Mouse (Mus musculus) intestine, postnatal 0 days (tissue): ENCODE measurements at regions not wholly inside any gene's neighbourhood (a gene's known extent, or its start where the extent isn't known, plus 50 kb on each side); places are given as distances from the start of the nearest gene placed in this dataset.

Experiments used
- ATAC-seq: fragments of 200-750 bp; cut with Nextera tagmentation; 2 replicates; pipeline ENCODE4 v1.8.0; 2017; ENCODE audit warnings: mild to moderate bottlenecking, moderate TSS enrichment, moderate library complexity
- H3K27ac ChIP-seq: fragments of 300-500 bp; sonication (generic); 2 replicates; pipeline ENCODE4 v1.5.1; 2014; ENCODE audit warnings: mild to moderate bottlenecking, low read depth, low read length, moderate library complexity
- H3K27me3 ChIP-seq: fragments of 300-500 bp; sonication (generic); replicated peaks from 2 replicates; pipeline ENCODE4 v1.6.1; 2014; ENCODE audit warnings: low read length, mixed read lengths; ENCODE audit not compliant: control insufficient read depth, insufficient read depth
- H3K36me3 ChIP-seq: fragments of 300-500 bp; sonication (generic); 2 replicates; pipeline ENCODE4 v1.6.1; 2014; ENCODE audit warnings: mild to moderate bottlenecking, moderate library complexity; ENCODE audit not compliant: control insufficient read depth, insufficient read depth
- H3K4me1 ChIP-seq: fragments of 300-500 bp; sonication (generic); replicated peaks from 2 replicates; pipeline ENCODE4 v1.6.1; 2014; ENCODE audit warnings: antibody characterized with exemption, low read length, mixed read lengths; ENCODE audit not compliant: control insufficient read depth, insufficient read depth
- H3K4me2 ChIP-seq: fragments of 300-500 bp; sonication (generic); replicated peaks from 2 replicates; pipeline ENCODE4 v1.6.1; 2014; ENCODE audit warnings: low read depth, mild to moderate bottlenecking, moderate library complexity
- H3K4me3 ChIP-seq: fragments of 300-500 bp; sonication (generic); 2 replicates; pipeline ENCODE4 v1.5.1; 2014; ENCODE audit warnings: low read depth, low read length
- H3K9ac ChIP-seq: fragments of 300-500 bp; sonication (generic); 2 replicates; pipeline ENCODE4 v1.6.1; 2014; ENCODE audit warnings: mild to moderate bottlenecking, low read depth, low read length
- H3K9me3 ChIP-seq: fragments of 300-500 bp; sonication (generic); 2 replicates; pipeline ENCODE4 v1.6.1; 2016; ENCODE audit warnings: mixed run types; ENCODE audit not compliant: control insufficient read depth
- CTCF ChIP-seq: sonication (generic); IDR thresholded peaks from 2 replicates; pipeline ENCODE4 v1.5.1; 2016; ENCODE audit warnings: low read depth, mild to moderate bottlenecking, control low read depth, antibody characterized with exemption, moderate library complexity
- WGBS: fragments of 180-500 bp; shearing (Covaris S2); extraction: QIAGEN DNeasy Blood & Tissue Kit; methylation state at CpG from one replicate; pipeline ENCODE4 v1.1.7; 2014; 5-methylcytosine and 5-hydroxymethylcytosine counted together

GRCm38 (mm10) chr2:166246401-166247189 lies 91.1 kb upstream of the Sulf2 start:
- H3K4me1 ChIP-seq = no peaks in the 10 kb centered on the region
- WGBS = 66% methylated on average over 17 of the region's 17 CpGs

GRCm38 (mm10) chr2:166245219-166245618 lies 89.8 kb upstream of the Sulf2 start:
- no peak for ATAC-seq
- Histone ChIP-seq H3K4me3 (no peak overlapping the region), H3K27ac (no peak overlapping the region), H3K27me3 (no peaks in the 10 kb centered on the region), H3K9ac (no peak overlapping the region), H3K36me3 (no peaks in the 10 kb centered on the region), H3K4me1 (no peaks in the 10 kb centered on the region), H3K9me3 (no peaks in the 10 kb centered on the region), H3K4me2 (no peak overlapping the region)
- TF ChIP-seq CTCF = no peak
- 53% methylated on average over 8 of the region's 8 CpGs for WGBS

More at GRCm38 (mm10) chr2:166246401-166247189, 91.1 kb upstream of the Sulf2 start:
- H3K9ac ChIP-seq = no peak overlapping the region
- peak; percentile 68; the same call in 1 of the 2 replicates for ATAC-seq
- H3K9me3 ChIP-seq = no peaks in the 10 kb centered on the region
- H3K27me3 ChIP-seq = no peaks in the 10 kb centered on the region
- H3K4me2 ChIP-seq = 0 out of 2 replicates have a peak overlapping the region, but pooled peaks have one; percentile 9
- no peaks in the 10 kb centered on the region for H3K36me3 ChIP-seq
- no peak overlapping the region for H3K4me3 ChIP-seq
- peak overlapping the region; percentile 41; the same call in 1 of the 2 replicates for H3K27ac ChIP-seq
- TF ChIP-seq CTCF = no peak

- H3K4me3 ChIP-seq = no peak overlapping the region
- no peaks in the 10 kb centered on the region for H3K9me3 ChIP-seq
- TF ChIP-seq CTCF = no peak
- no peak for ATAC-seq
- no peak overlapping the region for H3K4me2 ChIP-seq
- no peaks in the 10 kb centered on the region for H3K4me1 ChIP-seq
- WGBS = 77% methylated on average over 14 of the region's 14 CpGs
- H3K27ac ChIP-seq = no peak overlapping the region
- no peak overlapping the region for H3K9ac ChIP-seq
- H3K27me3 ChIP-seq = no peaks in the 10 kb centered on the region
- H3K36me3 ChIP-seq = no peaks in the 10 kb centered on the region
These were observed 87.5 kb upstream of the Sulf2 start for GRCm38 (mm10) chr2:166242786-166243521.

GRCm38 (mm10) chr2:166241310-166241709 lies 85.8 kb upstream of the Sulf2 start:
- H3K27ac ChIP-seq = no peak overlapping the region
- 92% methylated on average over 3 of the region's 3 CpGs for WGBS
- H3K9me3 ChIP-seq = no peaks in the 10 kb centered on the region
- no peak for TF ChIP-seq CTCF
- ATAC-seq = no peak
- H3K4me2 ChIP-seq = no peak overlapping the region
- H3K36me3 ChIP-seq = no peaks in the 10 kb centered on the region
- H3K27me3 ChIP-seq = no peaks in the 10 kb centered on the region
- no peak overlapping the region for H3K9ac ChIP-seq
- no peak overlapping the region for H3K4me3 ChIP-seq
- H3K4me1 ChIP-seq = no peaks in the 10 kb centered on the region

- no peaks in the 10 kb centered on the region for H3K36me3 ChIP-seq
- no peak for TF ChIP-seq CTCF
- no peaks in the 10 kb centered on the region for H3K27me3 ChIP-seq
- H3K4me3 ChIP-seq = no peak overlapping the region
- H3K4me1 ChIP-seq = no peaks in the 10 kb centered on the region
- 80% methylated on average over 4 of the region's 4 CpGs for WGBS
- no peak overlapping the region for H3K9ac ChIP-seq
- ATAC-seq = no peak
- H3K4me2 ChIP-seq = no peak overlapping the region
- no peaks in the 10 kb centered on the region for H3K9me3 ChIP-seq
- H3K27ac ChIP-seq = no peak overlapping the region
These were observed 84.6 kb upstream of the Sulf2 start for GRCm38 (mm10) chr2:166240056-166240455.

GRCm38 (mm10) chr2:166237554-166238269 lies 82.2 kb upstream of the Sulf2 start:
- no peaks in the 10 kb centered on the region for H3K36me3 ChIP-seq
- H3K4me3 ChIP-seq = no peak overlapping the region
- H3K4me2 ChIP-seq = no peak overlapping the region
- WGBS = 47% methylated on average over 13 of the region's 13 CpGs
- H3K27ac ChIP-seq = no peak overlapping the region
- H3K27me3 ChIP-seq = no peaks in the 10 kb centered on the region
- ATAC-seq = no peak
- no peak for TF ChIP-seq CTCF
- H3K4me1 ChIP-seq = no peaks in the 10 kb centered on the region
- H3K9me3 ChIP-seq = no peaks in the 10 kb centered on the region
- H3K9ac ChIP-seq = no peak overlapping the region
